Mouse (Mus musculus) Patski (cell line): ENCODE measurements around the gene Amhr2. TPM values are rescaled to one million over a fixed set of nuclear protein-coding genes. Genes with fewer than 3 reads are reported as not detected.

ENCODE experiments used
- ATAC-seq: fragments of 100-300 bp; one replicate; pipeline ENCODE4 v1.8.0; 2021
- CTCF ChIA-PET: fragments of 350-600 bp; sonication (Branson Sonifier 250); formaldehyde crosslinking; loops from one replicate; lab custom pipeline; 2022; ENCODE audit warnings: inconsistent platforms; lab: Charles Lee
- POLR2A ChIA-PET: fragments of 350-600 bp; sonication (Branson Sonifier 250); formaldehyde crosslinking; loops from one replicate; lab custom pipeline; 2022; ENCODE audit warnings: antibody characterized with exemption, inconsistent platforms; lab: Charles Lee
- DNase-seq: peaks from one replicate; pipeline ENCODE4 v3.0.0-alpha.2; 2011; ENCODE audit warnings: low read depth, low spot score
- H3K27me3 ChIP-seq: fragments of 371-371 bp; one replicate; pipeline ENCODE4 v1.5.1; 2021
- CTCF ChIP-seq: fragments of 100-300 bp; IDR thresholded peaks from one replicate; pipeline ENCODE4 v1.5.1; 2021
- in situ Hi-C: fragments of 300-500 bp; cut with MboI; formaldehyde crosslinking; loops from 3 replicates; pipeline ENCODE4 v1.11.1; 2018; ENCODE audit warnings: low pct_unique_long_range_greater_than_20kb, mixed read lengths
- polyA plus RNA-seq: library from polyadenylated mRNA; unstranded; gene quantifications from one replicate; pipeline ENCODE4 v1.2.3, GENCODE M21; 2021

Amhr2 gene
- polyA plus RNA-seq, 1 experiment from 2014 or later, result not detected

GRCm38 (mm10) chr15:102463666-102464065, 18.5 kb downstream of the Amhr2 start:
- H3K27me3 ChIP-seq, result no peaks in the 10 kb centered on the region
- ChIA-PET CTCF (interaction anchor here (3.3 kb wide), 1 partner anchor 61 kb away, joined by 12 read pairs; the partner anchor contains the start of gene Npff), POLR2A (no interaction called here)
- ATAC-seq (no peak), DNase-seq (no peak)
- in situ Hi-C loops, result no loop called here
- peak; percentile 35 for TF ChIP-seq CTCF

- TF ChIP-seq CTCF, result peak; percentile 43
- CTCF ChIA-PET, result interaction anchor here (2.2 kb wide), 1 partner anchor 9 kb away, joined by 4 read pairs; the partner anchor contains the start of gene Prr13
- H3K27me3 ChIP-seq, result no peaks in the 10 kb centered on the region
- ATAC-seq, result no peak
- DNase-seq, result no peak
- POLR2A ChIA-PET, result interaction anchor here (0.6 kb wide), 1 partner anchor 17 kb away, joined by 4 read pairs; no protein-coding TSS in a partner anchor
- in situ Hi-C loops, result no loop called here
These were observed 23.7 kb downstream of the Amhr2 start for GRCm38 (mm10) chr15:102468675-102469370.

- CTCF ChIA-PET, result interaction anchor here (1.1 to 2.2 kb wide), 3 partner anchors 11 to 55 kb away, joined by 3 to 9 read pairs (median 4); partner anchors contain the start of genes Npff and Prr13
- ATAC-seq, result peak; percentile 89
- in situ Hi-C loops, result no loop called here
- peak; percentile 85 for DNase-seq
- POLR2A ChIA-PET, result interaction anchor here (1.2 kb wide), 1 partner anchor 10 kb away, joined by 7 read pairs; no protein-coding TSS in a partner anchor
- TF ChIP-seq CTCF, result peak; percentile 99
- H3K27me3 ChIP-seq, result no peaks in the 10 kb centered on the region
These were observed 25.0 kb downstream of the Amhr2 start, which contains the start of gene Pcbp2 for GRCm38 (mm10) chr15:102470183-102470604. TSS of gene Pcbp2 (plus strand) at chr15:102470539.

GRCm38 (mm10) chr15:102470605-102471294, 25.6 kb downstream of the Amhr2 start:
- TF ChIP-seq CTCF, result peak; percentile 84
- peak; percentile 33 for DNase-seq
- peak; percentile 45 for ATAC-seq
- ChIA-PET POLR2A (interaction anchor here (0.6 to 1.2 kb wide), 5 partner anchors 11 to 383 kb away, joined by 3 to 7 read pairs (median 4); no protein-coding TSS in a partner anchor), CTCF (interaction anchor here (1.1 to 2.2 kb wide), 4 partner anchors 9 to 54 kb away, joined by 3 to 9 read pairs (median 4); partner anchors contain the start of genes Npff and Prr13)
- in situ Hi-C loops, result no loop called here
- H3K27me3 ChIP-seq, result no peaks in the 10 kb centered on the region

- no peaks in the 10 kb centered on the region for H3K27me3 ChIP-seq
- ChIA-PET POLR2A (interaction anchor here (0.6 to 1.2 kb wide), 5 partner anchors 43 to 383 kb away, joined by 3 to 5 read pairs (median 3); no protein-coding TSS in a partner anchor), CTCF (interaction anchor here (1.3 to 2.1 kb wide), 2 partner anchors 8 to 54 kb away, joined by 3 to 9 read pairs; partner anchors contain the start of gene Npff)
- in situ Hi-C loops, result no loop called here
- TF ChIP-seq CTCF, result no peak
- DNase-seq, result no peak
- peak; percentile 17 for ATAC-seq
These were observed 26.1 kb downstream of the Amhr2 start for GRCm38 (mm10) chr15:102471295-102471645.

GRCm38 (mm10) chr15:102471727-102472126, 26.6 kb downstream of the Amhr2 start:
- H3K27me3 ChIP-seq, result no peaks in the 10 kb centered on the region
- ChIA-PET CTCF (interaction anchor here (1.3 to 2.1 kb wide), 2 partner anchors 8 to 53 kb away, joined by 3 to 9 read pairs; partner anchors contain the start of gene Npff), POLR2A (interaction anchor here (0.6 to 1.2 kb wide), 5 partner anchors 42 to 384 kb away, joined by 3 to 5 read pairs (median 3); no protein-coding TSS in a partner anchor)
- ATAC-seq (no peak), DNase-seq (no peak)
- in situ Hi-C loops, result no loop called here
- no peak for TF ChIP-seq CTCF

GRCm38 (mm10) chr15:102473246-102473645, 28.1 kb downstream of the Amhr2 start:
- ChIA-PET POLR2A (interaction anchor here (1.4 kb wide), 1 partner anchor 12 kb away, joined by 4 read pairs; no protein-coding TSS in a partner anchor), CTCF (interaction anchor here (1.5 to 2.0 kb wide), 2 partner anchors 9 to 21 kb away, joined by 5 to 8 read pairs; no protein-coding TSS in a partner anchor)

GRCm38 (mm10) chr15:102474520-102474919, 29.4 kb downstream of the Amhr2 start:
- TF ChIP-seq CTCF, result no peak
- ATAC-seq, result no peak
- in situ Hi-C loops, result no loop called here
- ChIA-PET CTCF (interaction anchor here (2.0 kb wide), 1 partner anchor 8 kb away, joined by 8 read pairs; no protein-coding TSS in a partner anchor), POLR2A (interaction anchor here (0.6 kb wide), 1 partner anchor 105 kb away, joined by 3 read pairs; no protein-coding TSS in a partner anchor)
- no peak for DNase-seq
- H3K27me3 ChIP-seq, result no peaks in the 10 kb centered on the region

More at GRCm38 (mm10) chr15:102473246-102473645, 28.1 kb downstream of the Amhr2 start:
- ATAC-seq (no peak), DNase-seq (no peak)
- TF ChIP-seq CTCF, result no peak
- in situ Hi-C loops, result no loop called here
- H3K27me3 ChIP-seq, result no peaks in the 10 kb centered on the region

- no peak for TF ChIP-seq CTCF
- DNase-seq (no peak), ATAC-seq (no peak)
- POLR2A ChIA-PET, result no interaction called here
- H3K27me3 ChIP-seq, result no peaks in the 10 kb centered on the region
- in situ Hi-C loops, result no loop called here
- CTCF ChIA-PET, result interaction anchor here (1.4 to 2.4 kb wide), 3 partner anchors 8 to 14 kb away, joined by 4 to 8 read pairs (median 5); no protein-coding TSS in a partner anchor
These were observed 38.0 kb downstream of the Amhr2 start for GRCm38 (mm10) chr15:102483136-102483535.

GRCm38 (mm10) chr15:102485853-102486252, 40.7 kb downstream of the Amhr2 start:
- ChIA-PET POLR2A (interaction anchor here (0.6 to 1.6 kb wide), 4 partner anchors 12 to 139 kb away, joined by 3 to 4 read pairs (median 4); no protein-coding TSS in a partner anchor), CTCF (no interaction called here)
- in situ Hi-C loops, result no loop called here
- H3K27me3 ChIP-seq, result no peaks in the 10 kb centered on the region
- TF ChIP-seq CTCF, result no peak
- no peak for ATAC-seq
- DNase-seq, result no peak
